Mouse (Mus musculus): ENCODE measurements at regions not wholly inside any gene's neighbourhood (a gene's known extent, or its start where the extent isn't known, plus 50 kb on each side); places are given as distances from the start of the nearest gene placed in this dataset.

- peak; percentile 56 for DNase-seq (ENCODE audit: low spot score)
Observed at GRCm38 (mm10) chr4:53386309-53386708, 53.9 kb upstream of the Slc44a1 start.

GRCm38 (mm10) chr4:53384761-53385160, 55.5 kb upstream of the Slc44a1 start:
- DNase-seq (ENCODE audit: low spot score): peak; percentile 93

- no peak for DNase-seq (ENCODE audit: low spot score)
Observed at GRCm38 (mm10) chr4:53384104-53384503, 56.1 kb upstream of the Slc44a1 start.

- DNase-seq (ENCODE audit: low spot score): no peak
Observed at GRCm38 (mm10) chr4:53382012-53382411, 58.2 kb upstream of the Slc44a1 start.

- no peak for DNase-seq (ENCODE audit: low spot score)
Observed at GRCm38 (mm10) chr4:53379855-53380254, 60.4 kb upstream of the Slc44a1 start.

- DNase-seq (ENCODE audit: low spot score): no peak
Observed at GRCm38 (mm10) chr4:53376995-53377394, 63.2 kb upstream of the Slc44a1 start.

GRCm38 (mm10) chr4:53356374-53356773, 83.8 kb upstream of the Slc44a1 start:
- peak; percentile 19 for DNase-seq (ENCODE audit: low spot score)

GRCm38 (mm10) chr4:53354961-53355360, 85.3 kb upstream of the Slc44a1 start:
- peak; percentile 41 for DNase-seq (ENCODE audit: low spot score)

- no peak for DNase-seq (ENCODE audit: low spot score)
Observed at GRCm38 (mm10) chr4:53353399-53354090, 86.7 kb upstream of the Slc44a1 start.

GRCm38 (mm10) chr4:53351104-53351607, 89.1 kb upstream of the Slc44a1 start:
- no peak for DNase-seq (ENCODE audit: low spot score)

GRCm38 (mm10) chr4:53345346-53345745, 94.9 kb upstream of the Slc44a1 start:
- no peak for DNase-seq (ENCODE audit: low spot score)

GRCm38 (mm10) chr4:53344546-53344945, 95.7 kb upstream of the Slc44a1 start:
- no peak for DNase-seq (ENCODE audit: low spot score)

GRCm38 (mm10) chr4:53341181-53341580, 99.0 kb upstream of the Slc44a1 start:
- DNase-seq (ENCODE audit: low spot score): no peak

GRCm38 (mm10) chr4:53340021-53340667, 100.1 kb upstream of the Slc44a1 start:
- no peak for DNase-seq (ENCODE audit: low spot score)

GRCm38 (mm10) chr4:53339125-53340020, 100.8 kb upstream of the Slc44a1 start:
- DNase-seq (ENCODE audit: low spot score): no peak

GRCm38 (mm10) chr4:53338479-53338878, 101.7 kb upstream of the Slc44a1 start:
- no peak for DNase-seq (ENCODE audit: low spot score)

- no peak for DNase-seq (ENCODE audit: low spot score)
Observed at GRCm38 (mm10) chr4:53337784-53338183, 102.4 kb upstream of the Slc44a1 start.

- no peak for DNase-seq (ENCODE audit: low spot score)
Observed at GRCm38 (mm10) chr4:53327382-53328165, 112.6 kb upstream of the Slc44a1 start.

- no peak for DNase-seq (ENCODE audit: low spot score)
Observed at GRCm38 (mm10) chr4:53323838-53324237, 116.4 kb upstream of the Slc44a1 start.

- no peak for DNase-seq (ENCODE audit: low spot score)
Observed at GRCm38 (mm10) chr4:53323195-53323594, 117.0 kb upstream of the Slc44a1 start.

GRCm38 (mm10) chr4:53322484-53322883, 117.7 kb upstream of the Slc44a1 start:
- no peak for DNase-seq (ENCODE audit: low spot score)
